Mouse (Mus musculus): ENCODE results near the gene Fam198b.

The Fam198b gene

DNA sequence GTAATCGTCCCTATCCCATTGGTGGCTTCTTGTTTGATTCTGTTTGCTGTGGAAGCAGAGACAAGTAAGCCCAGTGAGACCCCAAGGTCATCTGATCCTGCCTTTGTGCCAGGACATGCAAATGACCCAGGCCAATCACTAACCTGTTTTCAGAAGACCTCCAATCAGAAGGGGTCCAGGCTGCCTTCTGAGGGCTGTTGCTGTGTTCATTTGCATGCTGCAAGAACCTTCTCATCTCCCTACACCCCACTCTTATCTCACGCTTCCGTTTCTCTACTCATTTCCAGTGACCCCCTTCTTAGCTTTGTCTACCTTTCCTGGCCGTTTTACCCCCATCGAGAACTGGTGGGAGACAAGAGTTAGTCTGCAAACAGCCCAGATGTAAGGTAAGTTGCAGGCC is at the start of gene Fam198b:
Gene Fam198b (plus strand): TSS at position 229 of the 400 bp plus-strand sequence.
- no peak for DNase-seq (ENCODE audit: low read depth, low spot score)

DNA sequence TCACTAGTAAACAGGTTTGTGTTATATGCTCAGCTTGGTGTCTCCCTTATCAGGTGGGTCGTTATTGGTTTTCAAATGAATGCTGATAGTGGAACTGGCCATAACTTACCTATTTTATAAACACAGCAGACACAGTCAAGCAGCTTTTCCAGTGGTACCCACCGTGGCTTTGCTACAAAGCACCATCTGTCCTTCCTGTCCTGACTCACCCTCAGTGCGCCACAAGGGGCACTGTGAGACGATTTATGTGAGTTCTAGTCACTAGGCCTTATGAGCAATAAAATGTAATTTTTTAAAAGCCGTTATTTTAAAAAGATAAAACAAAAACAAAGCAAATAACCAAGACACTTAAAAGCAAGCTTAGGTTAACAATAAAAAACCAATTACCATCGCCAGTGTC is 45.6 kb upstream of the Fam198b start:
- no peak for DNase-seq (ENCODE audit: low read depth, low spot score)

DNA sequence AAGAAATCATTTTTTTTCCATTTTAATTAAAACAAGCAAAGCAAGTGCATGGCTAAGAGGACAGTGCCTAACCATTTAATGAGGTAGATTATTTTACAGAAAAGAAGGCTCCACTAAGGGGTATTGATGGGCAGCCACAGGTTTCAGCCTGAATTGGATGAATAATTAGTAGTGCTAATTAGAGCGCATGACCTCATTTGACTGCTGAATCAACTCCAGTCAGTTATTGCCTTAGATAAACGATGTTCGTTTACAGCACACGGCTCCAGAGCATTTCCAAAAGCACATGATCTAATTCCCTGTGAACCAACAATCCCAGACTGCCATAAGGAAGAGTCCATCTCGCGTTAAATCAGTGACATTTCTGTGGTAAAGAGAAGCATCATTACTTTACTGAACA is 42.9 kb upstream of the Fam198b start:
- DNase-seq (ENCODE audit: low read depth, low spot score), result no peak

DNA sequence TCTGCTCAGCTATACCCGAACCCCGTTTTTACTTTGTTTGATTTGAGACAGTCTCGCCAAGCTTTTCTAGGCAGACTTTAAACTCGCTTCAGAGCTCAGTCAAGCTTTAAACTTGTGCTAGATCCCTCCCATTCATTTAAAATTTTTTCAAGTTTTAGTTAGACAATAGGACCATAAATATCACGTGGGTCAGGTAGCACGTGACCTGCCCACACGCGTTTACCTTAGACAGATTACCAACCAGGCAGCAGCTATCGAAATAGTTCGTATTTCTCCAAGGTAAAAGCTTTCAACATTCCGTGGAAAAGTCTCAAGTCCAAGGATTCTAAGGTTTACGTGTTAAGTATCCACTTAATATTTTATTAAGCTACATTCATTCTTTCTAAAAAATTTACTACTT is 42.2 kb upstream of the Fam198b start:
- peak; percentile 74 for DNase-seq (ENCODE audit: low read depth, low spot score)

DNA sequence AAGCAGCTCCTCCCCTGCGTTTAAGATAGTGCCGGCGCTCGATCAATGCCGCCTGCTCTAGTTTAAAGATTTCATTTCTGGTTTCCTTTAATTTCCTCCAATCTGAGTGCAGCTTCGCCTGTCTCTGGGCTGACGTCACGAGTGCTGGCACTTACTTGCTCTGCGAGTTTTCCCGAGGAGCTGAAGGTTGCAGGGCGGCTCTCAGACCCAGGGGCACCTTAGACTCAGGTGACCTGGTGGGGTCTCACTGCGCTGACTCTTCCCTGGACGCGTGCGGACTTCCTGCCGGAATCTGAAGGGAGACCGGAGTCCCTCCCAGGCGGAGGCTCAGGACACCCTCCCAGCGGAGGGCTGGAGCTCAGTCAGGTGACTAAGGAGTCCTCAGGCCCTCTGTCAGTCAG is 41.7 kb upstream of the Fam198b start:
- DNase-seq (ENCODE audit: low read depth, low spot score), result peak; percentile 35

DNA sequence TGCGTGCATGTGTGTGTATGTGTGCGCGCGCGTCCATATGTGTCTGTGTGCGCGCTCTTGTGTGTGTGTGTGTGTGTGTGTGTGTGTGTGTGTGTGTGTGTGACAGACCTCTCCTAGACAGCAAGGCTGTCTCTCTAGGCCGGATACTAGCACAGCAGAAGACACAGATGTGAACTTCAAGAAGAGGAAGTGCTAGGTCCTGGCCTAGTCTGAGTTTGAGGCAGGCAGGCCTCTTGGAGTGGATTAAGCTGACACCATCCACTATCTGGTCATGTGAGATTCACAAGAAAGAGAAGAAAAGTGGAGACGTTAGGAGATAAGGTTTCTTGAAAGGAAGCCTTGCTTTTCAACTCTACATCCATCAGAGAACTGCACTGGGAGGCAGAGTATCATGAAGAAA is 40.3 kb upstream of the Fam198b start:
- peak; percentile 29 for DNase-seq (ENCODE audit: low read depth, low spot score)

DNA sequence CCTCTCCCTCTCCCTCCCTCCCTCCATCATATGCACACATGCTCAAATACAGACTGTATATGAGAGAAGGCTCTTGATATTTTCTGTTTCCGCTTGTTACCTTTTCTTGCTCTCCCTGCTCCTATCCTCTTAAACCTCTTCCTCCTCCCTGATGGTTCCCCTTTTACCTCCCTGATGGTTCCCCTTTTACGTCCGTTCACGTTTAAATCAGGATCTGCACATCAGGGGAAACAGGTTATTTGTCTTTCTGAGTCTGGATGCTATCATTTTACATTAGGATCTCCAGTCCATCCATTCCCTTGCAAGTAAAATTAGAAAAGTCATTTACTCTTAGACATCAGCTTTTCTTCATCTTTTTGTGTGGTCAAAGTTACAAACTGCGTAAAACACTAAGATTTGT is 37.7 kb upstream of the Fam198b start:
- DNase-seq (ENCODE audit: low read depth, low spot score), result no peak

DNA sequence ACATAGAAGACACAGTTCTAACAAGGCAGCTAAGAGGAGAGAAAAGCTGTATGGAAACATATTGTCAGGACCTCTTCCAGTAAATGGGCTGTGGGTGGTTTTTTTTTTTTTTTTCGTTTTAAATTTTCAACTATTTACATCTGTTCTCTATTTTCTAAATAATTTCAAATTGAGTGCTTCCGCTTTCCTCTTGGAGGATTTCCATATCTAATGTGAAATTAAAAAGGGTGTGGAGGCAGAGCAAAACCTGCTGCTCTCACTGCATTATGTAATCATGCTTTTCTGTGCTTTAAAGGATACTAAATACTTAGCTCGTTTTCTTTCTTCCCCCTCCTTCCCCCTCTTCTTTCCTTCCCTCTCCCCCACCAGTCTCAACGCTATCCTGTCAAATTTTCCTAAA is 35.5 kb upstream of the Fam198b start:
- no peak for DNase-seq (ENCODE audit: low read depth, low spot score)

DNA sequence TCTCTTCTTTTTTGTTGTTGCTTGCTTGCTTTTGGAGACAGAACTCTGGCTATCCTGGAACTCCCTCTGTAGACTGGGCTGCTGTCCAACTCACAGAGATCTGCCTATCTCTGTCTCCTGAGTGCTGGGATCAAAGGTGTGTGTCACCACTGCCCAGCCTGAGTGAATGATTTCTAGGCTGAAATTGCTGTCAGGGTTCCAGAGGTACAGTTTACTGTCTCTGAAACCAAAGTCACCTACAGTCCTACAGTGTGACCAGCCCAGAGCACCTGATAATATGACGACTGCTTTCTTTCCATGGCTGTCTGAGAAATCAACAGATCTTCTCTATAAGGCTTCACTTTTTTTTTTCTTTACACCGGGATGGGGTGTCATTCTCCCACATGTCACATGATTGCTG is 34.7 kb upstream of the Fam198b start:
- no peak for DNase-seq (ENCODE audit: low read depth, low spot score)

DNA sequence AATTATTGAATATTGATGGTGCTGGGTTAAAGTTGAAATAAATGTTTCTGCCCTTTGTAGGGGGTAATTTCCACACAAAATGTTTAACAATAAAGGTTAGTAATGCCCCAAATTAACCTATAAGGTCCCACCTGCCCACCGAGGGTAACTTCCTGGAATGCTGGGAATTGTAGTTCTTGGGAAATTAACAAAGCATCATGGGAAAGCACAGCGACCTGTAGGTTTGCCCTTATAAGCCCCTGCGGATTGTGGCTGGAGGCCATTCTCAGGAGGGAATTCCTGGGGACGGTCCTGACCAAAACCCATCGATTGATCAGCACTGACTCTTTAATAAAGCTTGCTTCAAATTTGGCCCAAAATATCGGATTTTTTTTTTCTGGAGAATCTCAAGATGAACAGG is 33.7 kb upstream of the Fam198b start:
- no peak for DNase-seq (ENCODE audit: low read depth, low spot score)

DNA sequence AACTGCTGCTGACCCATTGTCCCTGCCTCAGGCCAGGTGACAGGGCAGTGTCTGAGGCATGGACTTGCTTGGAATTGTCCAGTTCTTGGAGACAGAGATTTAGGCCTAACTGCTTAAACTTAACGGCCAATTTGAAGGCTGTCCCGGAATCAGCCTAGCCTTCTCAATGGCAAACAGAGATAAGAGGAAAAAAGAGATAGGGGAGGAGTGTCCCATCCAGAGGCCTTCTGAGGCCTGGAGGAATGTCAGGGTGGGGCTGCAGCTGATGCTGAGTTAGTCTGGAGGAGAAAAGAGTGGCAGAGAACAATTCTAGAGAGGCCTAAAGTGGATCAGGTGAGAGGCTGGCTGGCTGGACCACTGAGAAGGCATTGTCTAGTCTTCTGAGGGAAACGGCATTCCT is 32.2 kb upstream of the Fam198b start:
- DNase-seq (ENCODE audit: low read depth, low spot score), result no peak

DNA sequence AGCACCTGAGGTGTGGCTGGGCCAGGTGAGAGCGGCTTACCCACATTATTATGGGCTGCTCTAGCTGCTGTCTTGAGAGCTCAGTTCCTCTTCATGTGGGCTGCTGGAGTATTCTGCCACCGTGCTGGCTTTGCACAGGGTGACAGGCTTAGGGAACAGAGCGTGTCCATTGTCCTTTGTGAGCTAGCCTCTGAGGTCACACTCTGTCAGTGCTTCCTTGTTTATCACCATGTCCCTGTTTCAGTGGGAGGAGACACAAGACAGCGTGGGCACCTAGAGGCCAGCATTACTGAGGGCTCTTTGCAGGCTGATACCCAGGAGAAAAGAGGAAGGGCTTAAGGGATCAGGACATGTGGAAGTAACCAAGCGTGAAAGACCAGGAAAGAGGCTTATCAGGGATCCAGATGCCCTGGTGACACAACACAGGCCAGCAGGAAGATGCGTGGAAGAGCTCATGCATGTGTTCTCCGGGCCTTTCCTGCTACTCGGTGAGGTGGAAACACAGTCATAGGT is 31.6 kb upstream of the Fam198b start, which contains the start of gene Tmem144:
Gene Tmem144 (minus strand): TSS at position 120 of the 513 bp plus-strand sequence.
- no peak for DNase-seq (ENCODE audit: low read depth, low spot score)

DNA sequence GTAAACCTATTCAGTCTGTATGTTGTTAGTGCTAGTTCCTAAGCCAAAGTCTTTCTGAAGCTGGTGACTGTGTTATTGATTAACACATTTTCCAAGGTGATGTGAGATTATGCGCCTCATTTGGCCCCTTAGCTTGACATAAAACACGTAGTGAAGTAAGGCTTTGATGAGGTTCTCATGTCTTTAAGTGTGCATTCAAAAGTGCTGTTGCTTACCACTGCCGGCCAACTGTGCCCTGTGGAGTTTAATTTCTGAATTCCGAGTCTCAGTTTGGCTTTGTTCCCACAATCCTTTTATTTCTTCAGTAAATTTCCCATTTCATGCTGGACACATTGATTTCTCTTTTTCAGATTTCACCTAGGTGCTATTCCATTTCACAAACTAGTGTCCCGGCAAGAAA is 26.6 kb upstream of the Fam198b start:
- DNase-seq (ENCODE audit: low read depth, low spot score), result no peak

DNA sequence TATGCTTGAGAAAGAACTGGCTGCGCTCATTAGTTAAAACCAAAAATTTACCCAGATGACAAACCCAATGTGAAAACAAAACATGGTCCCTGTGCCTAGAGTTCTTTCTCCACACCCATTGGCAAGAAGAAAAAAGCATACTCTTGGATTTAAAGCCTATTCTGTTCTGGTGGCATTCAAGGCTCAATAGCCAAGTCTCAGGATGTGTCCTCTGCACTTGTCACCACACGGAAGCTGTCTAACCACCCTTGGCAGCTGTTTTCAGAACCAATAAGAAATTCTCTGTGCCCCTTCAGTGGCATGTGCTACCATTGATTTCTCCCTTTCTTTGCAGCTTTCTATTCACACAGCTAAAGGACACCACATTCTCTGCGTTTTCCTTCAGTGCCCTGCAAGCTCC is 26.1 kb upstream of the Fam198b start:
- no peak for DNase-seq (ENCODE audit: low read depth, low spot score)

DNA sequence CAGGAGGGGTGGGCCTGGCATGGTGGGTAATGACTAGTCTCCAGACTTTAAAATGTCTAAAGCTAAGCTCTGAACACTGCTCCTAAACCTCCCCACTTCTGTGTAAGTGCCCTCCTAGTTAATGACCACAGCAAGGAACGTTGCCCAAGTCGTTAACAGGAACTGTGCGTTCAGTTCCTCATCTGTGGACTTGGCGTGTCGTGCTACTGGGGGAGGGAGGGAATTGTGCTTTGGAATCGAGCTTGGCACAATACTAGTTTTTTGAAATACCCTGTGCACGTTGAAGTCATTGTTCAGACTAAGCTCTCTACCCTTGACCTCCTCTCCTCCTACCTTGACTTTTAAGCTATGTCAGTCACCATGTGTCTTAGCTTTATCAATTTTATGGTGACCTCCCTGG is 19.5 kb upstream of the Fam198b start:
- DNase-seq (ENCODE audit: low read depth, low spot score), result peak; percentile 22

DNA sequence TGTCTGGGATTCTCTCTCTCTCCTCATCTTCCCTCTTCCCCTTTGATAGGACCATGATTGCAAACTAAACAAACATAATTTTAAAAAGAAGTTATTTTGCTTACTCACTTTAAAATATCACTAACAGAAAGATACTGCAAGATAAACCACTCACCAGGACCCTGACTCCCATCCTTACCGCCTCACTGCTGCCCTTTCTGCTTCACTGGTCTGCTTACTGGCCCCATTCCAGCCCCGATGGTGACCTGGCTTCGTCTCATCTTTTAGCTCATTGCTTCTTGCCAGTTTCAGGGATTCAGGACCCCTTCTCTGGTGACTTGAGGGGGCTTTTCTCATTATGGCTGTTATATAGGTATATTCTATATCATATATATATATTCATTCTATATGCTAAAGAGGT is 18.2 kb upstream of the Fam198b start:
- no peak for DNase-seq (ENCODE audit: low read depth, low spot score)

DNA sequence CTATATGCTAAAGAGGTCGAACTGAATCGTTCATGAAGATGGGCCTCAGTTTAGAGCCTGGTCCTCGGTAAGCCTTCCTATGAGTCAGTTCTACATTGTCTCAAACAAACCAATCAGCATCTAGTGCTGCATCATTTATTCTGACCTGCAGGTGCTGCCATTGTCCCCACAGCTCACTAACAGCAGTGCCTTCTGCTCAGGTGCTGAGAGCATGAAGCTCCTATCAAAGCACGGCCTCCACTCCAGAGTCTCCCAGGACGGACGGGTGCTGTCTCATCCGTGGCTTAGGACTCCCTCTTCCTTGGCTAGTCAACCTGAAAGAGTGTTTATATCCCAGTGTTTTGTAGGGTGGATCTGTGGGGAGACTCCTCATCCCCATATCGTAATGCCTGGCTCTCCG is 17.8 kb upstream of the Fam198b start:
- no peak for DNase-seq (ENCODE audit: low read depth, low spot score)

DNA sequence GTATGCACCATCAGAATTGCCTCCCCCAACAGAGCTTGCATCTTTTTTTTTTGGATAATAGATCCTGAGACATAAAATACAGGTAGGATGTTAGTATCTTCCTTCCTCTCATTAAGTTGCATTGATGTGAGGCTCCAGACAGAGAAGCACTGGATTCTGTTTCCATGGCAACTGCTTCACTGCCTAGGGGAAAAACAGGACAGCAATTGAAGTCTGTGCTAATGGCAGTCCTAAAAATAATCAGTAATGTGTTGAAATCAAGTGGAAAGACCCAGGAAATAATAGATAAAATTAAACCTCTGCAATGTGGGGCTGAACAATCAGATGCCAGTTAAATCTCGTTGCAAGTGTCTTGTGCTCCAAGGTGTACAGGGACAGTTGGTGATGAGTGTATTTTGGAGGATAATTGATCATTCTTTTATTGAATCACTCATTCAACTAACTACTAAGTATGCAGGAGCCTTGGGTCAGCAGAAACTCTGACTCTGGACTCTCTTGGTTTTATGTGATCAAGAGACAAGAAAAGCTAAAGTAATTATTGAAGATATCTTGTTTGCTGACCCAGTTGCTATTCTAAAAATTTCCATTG is 17.1 kb upstream of the Fam198b start:
- no peak for DNase-seq (ENCODE audit: low read depth, low spot score)

DNA sequence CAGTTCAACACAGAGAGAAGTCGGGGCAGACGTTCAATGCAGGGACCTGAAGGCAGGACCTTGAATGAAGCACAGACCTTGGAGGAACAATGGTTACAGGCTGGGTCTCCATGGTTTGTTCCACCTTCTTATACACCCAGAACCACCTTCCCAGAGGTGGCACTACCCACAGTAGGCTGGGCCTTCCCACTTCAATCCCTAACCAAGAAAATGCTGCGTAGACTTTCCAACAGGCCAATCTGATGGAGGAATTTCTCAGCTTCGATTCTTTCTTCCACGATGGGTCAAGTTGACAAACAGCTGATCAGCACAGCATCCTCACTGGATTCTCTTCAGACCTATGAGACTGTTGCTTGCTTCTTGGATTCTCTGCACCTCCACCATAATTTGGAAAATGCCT is 8.9 kb upstream of the Fam198b start:
- DNase-seq (ENCODE audit: low read depth, low spot score), result no peak

DNA sequence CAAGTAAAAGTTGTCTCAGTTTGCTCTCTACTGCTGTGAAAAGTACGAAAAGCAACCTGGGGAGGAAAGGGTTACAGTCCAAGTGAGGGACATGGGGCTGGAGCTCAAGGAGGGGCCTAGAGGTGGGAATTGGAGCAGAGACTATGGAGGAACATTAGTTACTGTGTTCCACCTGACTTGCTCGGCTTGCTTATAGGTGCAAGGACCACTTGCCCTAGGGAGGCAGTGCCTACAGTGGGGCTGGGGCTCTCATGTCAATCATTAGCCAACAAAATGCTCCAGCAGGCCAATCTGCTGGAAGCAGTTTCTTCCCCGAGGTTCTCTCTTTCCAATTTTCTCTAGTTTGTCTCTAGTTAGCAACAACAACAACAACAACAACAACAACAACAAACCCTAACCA is 6.0 kb upstream of the Fam198b start:
- no peak for DNase-seq (ENCODE audit: low read depth, low spot score)

DNA sequence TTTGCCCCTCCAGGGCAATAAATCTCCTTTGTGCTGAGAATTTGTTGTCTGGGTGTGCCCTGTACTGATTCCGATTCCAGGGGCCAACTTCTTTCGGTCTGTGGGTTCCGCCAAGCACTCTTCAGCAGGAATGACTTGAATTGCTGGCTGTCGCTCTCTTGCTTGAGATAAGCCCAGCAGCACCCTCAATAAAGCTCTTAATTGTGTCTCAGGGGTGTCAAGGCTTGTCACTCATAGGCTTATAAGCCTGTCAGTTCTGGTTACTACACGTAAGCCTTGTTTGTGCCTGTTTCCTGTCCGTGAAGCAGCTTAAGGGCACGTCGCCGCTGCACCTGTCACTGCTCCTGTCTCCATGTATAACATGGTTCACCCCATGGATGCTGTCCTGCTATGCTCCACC is 5.1 kb upstream of the Fam198b start:
- DNase-seq (ENCODE audit: low read depth, low spot score), result no peak

DNA sequence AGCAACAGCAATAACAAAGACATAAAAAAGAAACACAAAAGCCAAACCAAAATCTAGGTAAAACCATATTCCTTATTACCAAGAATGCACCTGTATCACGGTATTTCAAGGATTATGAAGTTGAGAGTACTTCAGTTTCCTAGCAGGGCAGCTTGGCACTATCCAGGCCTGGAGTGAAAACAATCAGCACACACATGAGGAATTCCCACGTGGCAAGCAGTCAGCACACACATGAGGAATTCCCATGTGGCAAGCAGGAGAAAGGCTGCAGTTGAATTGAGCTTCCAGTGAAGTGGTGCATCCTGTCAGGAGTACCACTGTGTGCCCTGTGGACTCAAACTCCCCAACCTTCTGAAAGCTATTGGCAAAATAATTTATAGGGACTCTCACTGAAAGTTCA is 2.7 kb upstream of the Fam198b start:
- no peak for DNase-seq (ENCODE audit: low read depth, low spot score)

DNA sequence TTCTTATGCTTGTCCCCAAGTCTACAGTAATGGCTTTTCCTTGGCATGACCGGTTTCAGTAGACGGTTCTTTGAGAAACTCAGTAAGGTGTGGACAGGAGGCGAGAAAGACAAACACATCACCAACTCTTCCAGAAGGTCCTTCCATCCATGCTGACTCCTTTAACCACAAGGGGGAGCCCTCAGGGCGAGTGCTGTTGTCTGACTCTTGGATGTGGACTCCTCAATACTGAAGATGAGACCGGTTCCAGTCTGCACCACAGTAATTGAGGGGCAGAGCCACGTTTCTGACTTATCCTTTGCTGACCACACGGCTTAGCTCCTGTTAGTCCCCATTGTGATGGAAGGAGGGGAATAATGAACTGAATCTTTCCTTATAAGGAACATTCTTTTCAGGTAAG is 1.2 kb upstream of the Fam198b start:
- peak; percentile 45 for DNase-seq (ENCODE audit: low read depth, low spot score)

DNA sequence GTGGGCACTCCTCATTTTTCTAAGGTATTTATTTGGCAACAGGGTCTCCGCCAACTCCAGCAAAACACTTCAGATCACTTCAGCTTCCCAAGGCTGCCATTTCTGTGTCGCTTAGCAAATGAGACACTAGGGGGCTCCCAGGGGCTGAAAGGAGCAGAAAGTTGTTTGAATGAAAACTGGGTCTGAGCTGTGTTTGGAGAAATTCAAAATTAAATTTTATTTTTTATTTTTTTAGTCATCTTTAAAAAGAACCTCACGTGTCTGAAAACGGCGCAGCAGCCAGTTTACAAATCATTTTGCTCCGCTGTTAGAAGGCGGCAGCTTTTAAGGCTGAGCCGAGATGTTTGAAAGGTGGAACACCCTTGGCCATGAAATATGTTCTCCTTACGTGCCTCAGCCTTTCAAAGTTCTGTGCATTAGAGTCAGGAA is 442 bp downstream of the Fam198b start:
- DNase-seq (ENCODE audit: low read depth, low spot score), result peak; percentile 30

Measured in skeletal muscle tissue, adult 2 months (tissue).